Mouse (Mus musculus) megakaryocyte progenitor cell, adult 5-6 weeks (primary cell): ENCODE measurements around the gene Cacna2d3. TPM values are rescaled to one million over a fixed set of nuclear protein-coding genes. Genes with fewer than 3 reads are reported as not detected.

ENCODE experiments used
- ATAC-seq: replicated peaks from 2 replicates; pipeline ENCODE4 v1.8.0; 2016; ENCODE audit warnings: mild to moderate bottlenecking, moderate TSS enrichment, inconsistent platforms; ENCODE audit not compliant: poor library complexity
- total RNA-seq, 2 experiments: library from RNA; stranded (forward) in 1 of 2; stranded (reverse) in 1 of 2; fragments of 157-497, 149-512 nt in 1 of 2; fragments of 200-1000 nt in 1 of 2; gene quantifications; 2 replicates each; pipeline versions ENCODE4 v1.2.3 to v1.2.4; 2015 to 2017

Cacna2d3 gene
- total RNA-seq, 2 experiments from 2014 or later, result not detected

DNA sequence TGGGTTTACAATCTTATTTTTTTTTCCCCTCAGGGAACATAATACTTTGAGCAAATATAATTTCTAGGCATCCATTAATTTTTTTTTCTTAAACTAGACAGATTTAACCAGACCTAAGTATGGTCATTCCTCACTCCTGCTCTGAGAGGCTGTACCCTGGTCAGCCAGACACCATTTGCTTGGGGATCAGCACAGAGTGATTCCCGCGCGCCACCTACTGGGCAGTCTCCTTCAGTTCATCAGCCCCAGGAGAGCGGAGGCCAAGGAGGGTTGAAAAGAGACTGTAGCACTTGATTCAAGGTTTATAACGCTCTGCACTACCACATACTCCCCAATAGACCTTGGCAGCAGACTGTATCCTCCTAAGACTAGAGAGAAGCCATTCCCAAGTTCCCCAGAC lies 631.6 kb downstream of the Cacna2d3 start:
- ATAC-seq, result peak; percentile 68

GRCm38 (mm10) chr14:29086528-29086927 lies 635.1 kb downstream of the Cacna2d3 start:
- no peak for ATAC-seq

GRCm38 (mm10) chr14:29085493-29086159 lies 636.0 kb downstream of the Cacna2d3 start:
- no peak for ATAC-seq

GRCm38 (mm10) chr14:29082171-29082570 lies 639.5 kb downstream of the Cacna2d3 start:
- ATAC-seq, result no peak

DNA sequence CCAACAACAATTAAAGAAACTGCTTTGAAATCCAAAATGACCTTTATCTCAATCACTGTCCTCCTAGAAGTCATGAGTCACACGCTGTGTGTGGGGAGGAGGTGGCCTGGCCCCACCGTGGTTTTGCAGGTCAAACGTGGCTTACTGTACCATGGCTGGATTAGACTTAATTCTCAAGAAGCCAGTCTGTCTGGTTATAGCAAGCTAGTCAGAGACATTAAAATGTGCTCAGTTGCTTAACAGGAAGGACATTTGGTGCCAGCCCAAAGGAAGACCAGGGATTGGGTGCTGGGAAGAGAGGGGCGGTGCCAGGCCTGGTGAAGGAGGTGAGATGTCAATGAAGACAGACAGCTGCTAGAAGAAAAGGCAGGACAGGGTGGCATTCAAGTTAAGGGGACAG lies 641.0 kb downstream of the Cacna2d3 start:
- ATAC-seq, result no peak

GRCm38 (mm10) chr14:29080228-29080627 lies 641.4 kb downstream of the Cacna2d3 start:
- no peak for ATAC-seq

- ATAC-seq, result no peak
These were observed 644.2 kb downstream of the Cacna2d3 start for GRCm38 (mm10) chr14:29077418-29077817.

- ATAC-seq, result no peak
These were observed 647.9 kb downstream of the Cacna2d3 start for GRCm38 (mm10) chr14:29073747-29074146.

DNA sequence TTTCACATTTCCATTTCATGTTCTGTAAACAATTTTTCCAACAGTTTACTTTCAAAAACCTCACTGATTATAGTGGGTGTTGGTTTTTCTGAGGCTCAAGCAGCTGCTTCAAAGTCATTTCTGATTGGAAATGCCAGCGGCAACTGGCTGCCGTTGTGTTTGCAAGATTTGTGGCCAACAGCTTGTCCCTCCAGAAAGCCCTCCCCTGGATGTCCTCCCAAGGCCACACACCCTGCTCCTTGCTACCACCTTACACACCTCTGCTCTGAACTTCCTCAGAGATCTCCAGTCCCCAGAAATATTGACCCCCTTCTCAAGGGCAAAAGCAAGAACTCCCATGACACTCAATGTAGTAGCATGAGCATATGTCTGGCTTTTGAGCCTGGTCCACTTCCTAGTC lies 659.0 kb downstream of the Cacna2d3 start:
- ATAC-seq, result no peak

- no peak for ATAC-seq
These were observed 660.2 kb downstream of the Cacna2d3 start for GRCm38 (mm10) chr14:29061491-29061890.

- no peak for ATAC-seq
These were observed 661.0 kb downstream of the Cacna2d3 start for GRCm38 (mm10) chr14:29060679-29061078.

DNA sequence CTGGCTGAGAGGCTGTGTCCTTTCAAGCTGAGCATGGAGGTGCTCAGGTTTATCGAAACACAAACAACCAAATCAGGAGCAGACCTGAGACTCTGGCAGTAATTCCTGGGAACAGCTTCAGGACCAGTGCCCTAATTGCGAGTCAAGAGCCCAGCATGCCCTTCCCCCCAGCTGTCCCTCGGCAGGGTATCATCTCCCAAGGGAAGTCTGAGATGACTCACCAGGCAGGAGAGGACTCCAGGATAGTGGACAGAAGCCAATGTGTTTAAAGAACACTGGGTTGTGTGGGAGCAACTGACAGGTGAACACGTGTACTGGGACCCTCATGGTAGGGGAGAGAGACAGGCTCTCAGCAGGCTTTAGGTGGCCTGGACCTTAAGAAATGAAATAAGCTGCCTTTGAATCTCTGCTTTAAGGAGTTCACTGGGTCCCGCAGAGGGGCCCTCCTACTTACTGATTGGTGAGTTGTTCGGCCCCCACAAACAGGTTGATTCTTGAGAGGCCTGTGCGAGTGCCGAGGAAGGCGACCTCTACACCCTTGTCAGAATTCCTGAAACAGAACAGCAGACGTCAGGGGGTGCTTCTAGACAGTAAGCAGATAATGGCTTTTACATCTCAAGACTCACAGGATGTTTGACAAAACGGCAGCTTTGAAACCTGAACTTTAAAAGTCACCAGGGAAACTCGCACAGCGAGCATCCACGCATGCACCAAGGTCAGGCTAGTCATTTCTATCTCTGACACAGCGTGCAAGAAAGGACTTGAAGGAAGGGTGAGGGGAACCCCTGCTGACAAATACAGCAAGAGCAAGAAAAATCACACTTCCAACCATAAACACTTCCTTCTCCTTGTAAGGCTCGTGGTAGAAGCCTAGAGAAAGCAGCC lies 669.5 kb downstream of the Cacna2d3 start:
- no peak for ATAC-seq

DNA sequence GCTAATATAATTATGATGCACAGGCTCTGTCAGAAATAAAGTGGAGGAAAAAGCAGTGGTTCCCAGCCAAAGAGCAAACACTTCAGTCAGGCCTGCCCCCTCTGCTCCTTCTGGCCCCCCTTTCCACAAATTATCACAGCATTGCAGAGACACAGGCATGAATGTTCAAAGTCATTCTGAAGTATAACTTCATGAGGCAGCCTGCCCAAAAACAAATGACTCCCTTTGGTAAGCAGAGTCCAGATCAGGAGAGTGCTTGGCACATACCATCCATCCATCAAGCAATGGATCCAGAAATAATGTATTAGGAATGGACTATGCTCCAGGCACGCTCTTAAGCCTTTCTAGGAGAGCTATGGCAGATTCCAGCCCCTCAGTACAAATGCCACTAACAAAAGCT lies 679.3 kb downstream of the Cacna2d3 start:
- no peak for ATAC-seq

DNA sequence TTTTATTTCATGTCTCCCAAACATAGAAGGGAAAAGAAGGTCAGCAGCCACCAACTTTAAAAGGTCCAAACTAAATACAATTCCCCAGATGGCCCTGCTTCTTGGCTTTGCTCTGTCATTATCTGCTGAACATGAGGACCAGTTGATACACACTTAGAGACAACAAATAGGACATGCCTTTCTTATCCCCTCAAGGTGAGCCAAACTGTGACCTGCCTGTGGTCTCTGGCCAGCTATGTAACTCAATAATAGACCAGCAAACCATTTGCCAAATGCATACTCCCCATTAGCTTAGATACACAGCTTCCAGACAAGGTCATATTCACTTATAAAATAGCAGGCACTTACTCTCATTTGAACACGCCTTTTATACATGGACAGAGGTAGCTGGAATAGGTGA lies 680.2 kb downstream of the Cacna2d3 start:
- no peak for ATAC-seq

- no peak for ATAC-seq
These were observed 680.9 kb downstream of the Cacna2d3 start for GRCm38 (mm10) chr14:29040606-29041364.

GRCm38 (mm10) chr14:29038246-29038645 lies 683.4 kb downstream of the Cacna2d3 start:
- no peak for ATAC-seq

DNA sequence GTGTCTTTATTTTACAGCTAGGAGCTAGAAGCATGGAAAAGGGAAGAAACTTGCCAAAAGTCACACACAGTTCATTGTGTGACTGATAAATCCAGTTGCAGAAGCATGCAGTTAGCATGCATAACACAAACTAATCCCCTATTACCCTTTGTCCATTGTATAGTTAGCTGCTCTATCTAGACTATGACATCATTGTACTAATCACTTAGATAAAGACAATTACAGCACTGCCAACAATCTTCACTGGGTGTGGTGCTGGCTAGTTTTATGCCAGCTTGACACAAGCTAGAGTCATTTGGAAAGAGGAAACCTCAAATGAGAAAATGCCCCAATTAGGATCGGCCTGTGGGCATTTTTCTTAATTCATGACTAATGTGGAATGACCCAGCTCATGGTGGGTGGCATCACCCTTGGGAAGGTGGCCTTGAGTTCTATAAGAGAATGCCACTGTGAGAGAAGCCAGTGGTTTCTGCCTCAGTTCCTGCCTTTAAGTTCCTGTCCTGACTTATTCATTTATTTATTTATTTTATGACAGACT lies 689.7 kb downstream of the Cacna2d3 start:
- no peak for ATAC-seq

DNA sequence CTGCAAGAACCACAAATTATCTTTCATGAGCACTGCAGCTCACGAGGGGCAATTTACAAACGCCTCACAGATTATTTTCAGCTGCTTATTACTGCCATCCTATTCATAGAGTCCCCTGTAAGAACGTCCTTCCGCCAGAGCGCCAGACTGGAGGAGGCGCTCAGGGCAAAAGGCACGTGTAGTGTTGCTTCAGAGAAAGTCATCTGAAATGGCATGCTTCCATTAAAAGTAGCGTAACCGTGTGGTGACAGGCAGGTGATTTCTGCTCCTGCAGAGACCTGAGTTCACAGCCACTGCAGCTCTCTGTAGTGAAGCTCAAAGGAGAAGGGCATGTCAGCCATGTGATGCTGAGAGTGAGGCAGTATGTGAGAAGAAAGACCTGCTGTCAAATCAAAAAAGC lies 691.1 kb downstream of the Cacna2d3 start:
- ATAC-seq, result no peak

GRCm38 (mm10) chr14:29029896-29030420 lies 691.7 kb downstream of the Cacna2d3 start:
- ATAC-seq, result no peak

- no peak for ATAC-seq
These were observed 692.6 kb downstream of the Cacna2d3 start for GRCm38 (mm10) chr14:29029107-29029469.
